Mouse (Mus musculus): ENCODE data around the gene Cebpa.

Cebpa gene

GRCm38 (mm10) chr7:35118841-35119413 lies at the start of gene Cebpa:
TSS of gene Cebpa (plus strand) at chr7:35119293.
- in situ Hi-C loops (cut with MboI, MseI): loop anchor here in 1 of 2 experiments (5.0 kb wide), 1 partner anchor 53 kb away; no protein-coding TSS in a partner anchor

GRCm38 (mm10) chr7:35076645-35077044 lies 42.4 kb upstream of the Cebpa start:
- in situ Hi-C loops (cut with MboI, MseI): no loop called here

GRCm38 (mm10) chr7:35080843-35081338 lies 38.2 kb upstream of the Cebpa start:
- in situ Hi-C loops (cut with MboI, MseI): no loop called here

GRCm38 (mm10) chr7:35081406-35082104 lies 37.5 kb upstream of the Cebpa start:
- in situ Hi-C loops (cut with MboI, MseI): no loop called here

GRCm38 (mm10) chr7:35084565-35085360 lies 34.3 kb upstream of the Cebpa start:
- in situ Hi-C loops (cut with MboI, MseI): no loop called here

GRCm38 (mm10) chr7:35086271-35086861 lies 32.7 kb upstream of the Cebpa start:
- in situ Hi-C loops (cut with MboI, MseI): no loop called here

GRCm38 (mm10) chr7:35090550-35090949 lies 28.5 kb upstream of the Cebpa start:
- in situ Hi-C loops (cut with MboI, MseI): no loop called here

- in situ Hi-C loops (cut with MboI, MseI): no loop called here
Observed at GRCm38 (mm10) chr7:35094975-35095678, 24.0 kb upstream of the Cebpa start.

- in situ Hi-C loops (cut with MboI, MseI): no loop called here
Observed at GRCm38 (mm10) chr7:35098777-35099176, 20.3 kb upstream of the Cebpa start.

GRCm38 (mm10) chr7:35099528-35099927 lies 19.6 kb upstream of the Cebpa start:
- in situ Hi-C loops (cut with MboI, MseI): no loop called here

- in situ Hi-C loops (cut with MboI, MseI): no loop called here
Observed at GRCm38 (mm10) chr7:35106614-35107013, 12.5 kb upstream of the Cebpa start.

GRCm38 (mm10) chr7:35107630-35108029 lies 11.5 kb upstream of the Cebpa start:
- in situ Hi-C loops (cut with MboI, MseI): no loop called here

- in situ Hi-C loops (cut with MboI, MseI): no loop called here
Observed at GRCm38 (mm10) chr7:35108046-35108445, 11.0 kb upstream of the Cebpa start.

- in situ Hi-C loops (cut with MboI, MseI): no loop called here
Observed at GRCm38 (mm10) chr7:35108663-35109062, 10.4 kb upstream of the Cebpa start.

GRCm38 (mm10) chr7:35113136-35113535 lies 6.0 kb upstream of the Cebpa start:
- in situ Hi-C loops (cut with MboI, MseI): no loop called here

- in situ Hi-C loops (cut with MboI, MseI): no loop called here
Observed at GRCm38 (mm10) chr7:35113721-35114120, 5.4 kb upstream of the Cebpa start.

- in situ Hi-C loops (cut with MboI, MseI): loop anchor here in 1 of 2 experiments (5.0 kb wide), 1 partner anchor 56 kb away; no protein-coding TSS in a partner anchor
Observed at GRCm38 (mm10) chr7:35116524-35116923, 2.6 kb upstream of the Cebpa start.

GRCm38 (mm10) chr7:35117052-35117451 lies 2.0 kb upstream of the Cebpa start:
- in situ Hi-C loops (cut with MboI, MseI): loop anchor here in 1 of 2 experiments (5.0 kb wide), 1 partner anchor 55 kb away; no protein-coding TSS in a partner anchor

GRCm38 (mm10) chr7:35117761-35118098 lies 1.4 kb upstream of the Cebpa start:
- in situ Hi-C loops (cut with MboI, MseI): loop anchor here in 1 of 2 experiments (5.0 kb wide), 1 partner anchor 55 kb away; no protein-coding TSS in a partner anchor

GRCm38 (mm10) chr7:35118099-35118781 lies 853 bp upstream of the Cebpa start:
- in situ Hi-C loops (cut with MboI, MseI): loop anchor here in 1 of 2 experiments (5.0 kb wide), 1 partner anchor 54 kb away; no protein-coding TSS in a partner anchor

Data from T-helper 17 cell (primary cell).